Mouse (Mus musculus) C2C12 (cell line): ENCODE measurements around the gene Rbpj. TPM values are rescaled to one million over a fixed set of nuclear protein-coding genes. Genes with fewer than 3 reads are reported as not detected.
A peak's percentile ranks its signal among the peaks of the same experiment; 100 is the strongest.
"Not testable (repeated sequence)": the region's sequence is repeated elsewhere in the genome, so short reads cannot be mapped to it uniquely, and the experiment has no call there.

Experiments used
- H3K27me3 ChIP-seq: one replicate; pipeline ENCODE4 v1.6.1; 2011; ENCODE audit not compliant: control insufficient read depth, insufficient read depth, insufficient read length
- H3K36me3 ChIP-seq: one replicate; pipeline ENCODE4 v1.6.1; 2011; ENCODE audit not compliant: control insufficient read depth, insufficient read depth
- H3K4me3 ChIP-seq: one replicate; pipeline ENCODE4 v1.5.1; 2011; ENCODE audit warnings: mild to moderate bottlenecking, control low read depth; ENCODE audit not compliant: poor library complexity, insufficient read depth, severe bottlenecking
- H3K79me2 ChIP-seq: one replicate; pipeline ENCODE4 v1.6.1; 2011; ENCODE audit not compliant: control insufficient read depth, insufficient read depth
- H3K79me3 ChIP-seq: one replicate; pipeline ENCODE4 v1.6.1; 2011; ENCODE audit warnings: low read depth, control low read depth
- H3ac ChIP-seq: one replicate; pipeline ENCODE3; 2011; ENCODE audit warnings: low read depth; ENCODE audit not compliant: control insufficient read depth, insufficient read length
- CEBPB ChIP-seq: IDR thresholded peaks from one replicate; pipeline ENCODE4 v1.6.1; 2011; ENCODE audit warnings: low read depth, mild to moderate bottlenecking, control low read depth, moderate library complexity
- CTCF ChIP-seq: IDR thresholded peaks from one replicate; pipeline ENCODE4 v1.5.1; 2011; ENCODE audit not compliant: control insufficient read depth, insufficient read depth, insufficient read length
- FOSL1 ChIP-seq: IDR thresholded peaks from one replicate; pipeline ENCODE4 v1.8.0; 2011; ENCODE audit warnings: mild to moderate bottlenecking, low read length; ENCODE audit not compliant: poor library complexity, insufficient read depth, severe bottlenecking
- MAX ChIP-seq: IDR thresholded peaks from one replicate; pipeline ENCODE4 v1.6.1; 2011; ENCODE audit warnings: mild to moderate bottlenecking, control low read depth
- MYOD1 ChIP-seq: IDR thresholded peaks from one replicate; pipeline ENCODE4 v1.6.1; 2011; ENCODE audit warnings: low read depth; ENCODE audit not compliant: control insufficient read depth, insufficient read length
- MYOG ChIP-seq: IDR thresholded peaks from one replicate; pipeline ENCODE4 v1.6.1; 2011; ENCODE audit not compliant: control insufficient read depth, insufficient read length; ENCODE audit errors: extremely low read depth
- USF1 ChIP-seq: IDR thresholded peaks from one replicate; pipeline ENCODE4 v1.6.1; 2011; ENCODE audit warnings: low read depth, mild to moderate bottlenecking, control low read depth, moderate library complexity
- polyA plus RNA-seq: library from polyadenylated mRNA; unstranded; fragments of >200 nt; fragmentation: generic; extraction: Trizol; gene quantifications from one replicate; pipeline ENCODE4 v1.2.1, GENCODE M21; 2012; ENCODE audit warnings: missing spikeins

Gene Rbpj
- polyA plus RNA-seq, 1 experiment: 8.1 TPM

GRCm38 (mm10) chr5:53543945-53544344 is 78.0 kb downstream of the Rbpj start:
- Histone ChIP-seq H3K79me2 (no peaks in the 10 kb centered on the region), H3K36me3 (no peaks in the 10 kb centered on the region), H3K79me3 (no peaks in the 10 kb centered on the region), H3ac (no peak overlapping the region), H3K4me3 (no peak overlapping the region), H3K27me3 (no peaks in the 10 kb centered on the region)
- TF ChIP-seq USF1 (no peak), MYOG (no peak), MAX (no peak), CEBPB (no peak)

- H3K27me3 ChIP-seq: no peaks in the 10 kb centered on the region
- H3K4me3 ChIP-seq: no peak overlapping the region
- TF ChIP-seq CEBPB: no peak
- TF ChIP-seq MAX: no peak
- TF ChIP-seq FOSL1: no peak
- TF ChIP-seq USF1: no peak
- no peak for TF ChIP-seq MYOG
- TF ChIP-seq CTCF: no peak
- no peak for TF ChIP-seq MYOD1
- no peaks in the 10 kb centered on the region for H3K36me3 ChIP-seq
- no peak overlapping the region for H3ac ChIP-seq
- H3K79me3 ChIP-seq: no peaks in the 10 kb centered on the region
- H3K79me2 ChIP-seq: no peaks in the 10 kb centered on the region
Measured at GRCm38 (mm10) chr5:53546440-53546839, 80.5 kb downstream of the Rbpj start.

- no peaks in the 10 kb centered on the region for H3K79me3 ChIP-seq
- no peak for TF ChIP-seq CEBPB
- TF ChIP-seq MYOG: no peak
- TF ChIP-seq MAX: no peak
- TF ChIP-seq MYOD1: no peak
- no peak for TF ChIP-seq USF1
- no peak for TF ChIP-seq CTCF
- no peak for TF ChIP-seq FOSL1
- no peaks in the 10 kb centered on the region for H3K27me3 ChIP-seq
- H3K79me2 ChIP-seq: no peaks in the 10 kb centered on the region
- no peak overlapping the region for H3K4me3 ChIP-seq
- no peaks in the 10 kb centered on the region for H3K36me3 ChIP-seq
- no peak overlapping the region for H3ac ChIP-seq
Measured at GRCm38 (mm10) chr5:53546979-53547472, 81.1 kb downstream of the Rbpj start.

GRCm38 (mm10) chr5:53550329-53550728 is 84.4 kb downstream of the Rbpj start:
- not testable (repeated sequence) for H3ac ChIP-seq, H3K36me3 ChIP-seq, H3K79me2 ChIP-seq, H3K27me3 ChIP-seq, H3K79me3 ChIP-seq, H3K4me3 ChIP-seq

GRCm38 (mm10) chr5:53551394-53551793 is 85.4 kb downstream of the Rbpj start:
- no peaks in the 10 kb centered on the region for H3K36me3 ChIP-seq
- H3K27me3 ChIP-seq: no peaks in the 10 kb centered on the region
- TF ChIP-seq CEBPB (peak; percentile 17), MYOG (no peak)
- no peak overlapping the region for H3K4me3 ChIP-seq
- no peaks in the 10 kb centered on the region for H3K79me3 ChIP-seq
- no peak overlapping the region for H3ac ChIP-seq
- no peaks in the 10 kb centered on the region for H3K79me2 ChIP-seq

- TF ChIP-seq CTCF (no peak), MYOG (no peak), USF1 (no peak)
- Histone ChIP-seq H3K4me3 (no peak overlapping the region), H3K79me2 (no peaks in the 10 kb centered on the region)
Measured at GRCm38 (mm10) chr5:53551910-53552309, 86.0 kb downstream of the Rbpj start.

GRCm38 (mm10) chr5:53553281-53553680 is 87.3 kb downstream of the Rbpj start:
- TF ChIP-seq MYOG (no peak), CTCF (no peak), CEBPB (no peak), MAX (no peak), FOSL1 (no peak), USF1 (no peak), MYOD1 (no peak)
- no peaks in the 10 kb centered on the region for H3K79me2 ChIP-seq
- H3K27me3 ChIP-seq: no peaks in the 10 kb centered on the region
- H3ac ChIP-seq: no peak overlapping the region
- H3K79me3 ChIP-seq: no peaks in the 10 kb centered on the region
- H3K4me3 ChIP-seq: no peak overlapping the region
- H3K36me3 ChIP-seq: no peaks in the 10 kb centered on the region

More at GRCm38 (mm10) chr5:53551910-53552309, 86.0 kb downstream of the Rbpj start:
- Histone ChIP-seq H3K27me3 (no peaks in the 10 kb centered on the region), H3ac (no peak overlapping the region), H3K36me3 (no peaks in the 10 kb centered on the region), H3K79me3 (no peaks in the 10 kb centered on the region)
